Mouse (Mus musculus) CH12.LX (cell line): ENCODE measurements around the gene Scg5.

ENCODE experiments used
- BHLHE40 ChIP-seq: IDR thresholded peaks from 2 replicates; pipeline ENCODE4 v1.6.1; 2011; ENCODE audit warnings: mild to moderate bottlenecking, low read depth, low read length, improper control_type of control experiment
- CTCF ChIP-seq, 2 experiments: IDR thresholded peaks in 1 of 2; conservative IDR thresholded peaks in 1 of 2; 2 replicates each; pipeline ENCODE4 v1.5.1; 2011 to 2012; ENCODE audit warnings: low read depth in 2 of 2, low read length in 2 of 2, improper control_type of control experiment in 1 of 2, inconsistent platforms in 1 of 2, mild to moderate bottlenecking in 1 of 2, moderate library complexity in 1 of 2
- USF1 ChIP-seq: IDR thresholded peaks from 2 replicates; pipeline ENCODE4 v1.6.1; 2014; ENCODE audit warnings: low read depth, mild to moderate bottlenecking, inconsistent platforms, low read length, improper control_type of control experiment
- ZMIZ1 ChIP-seq: IDR thresholded peaks from 2 replicates; pipeline ENCODE4 v1.6.1; 2012; ENCODE audit warnings: low read depth, mild to moderate bottlenecking, inconsistent platforms, low read length, improper control_type of control experiment
- ZNF384 ChIP-seq: IDR thresholded peaks from 2 replicates; pipeline ENCODE4 v1.6.1; 2012; ENCODE audit warnings: low read depth, low read length, improper control_type of control experiment, inconsistent platforms

DNA sequence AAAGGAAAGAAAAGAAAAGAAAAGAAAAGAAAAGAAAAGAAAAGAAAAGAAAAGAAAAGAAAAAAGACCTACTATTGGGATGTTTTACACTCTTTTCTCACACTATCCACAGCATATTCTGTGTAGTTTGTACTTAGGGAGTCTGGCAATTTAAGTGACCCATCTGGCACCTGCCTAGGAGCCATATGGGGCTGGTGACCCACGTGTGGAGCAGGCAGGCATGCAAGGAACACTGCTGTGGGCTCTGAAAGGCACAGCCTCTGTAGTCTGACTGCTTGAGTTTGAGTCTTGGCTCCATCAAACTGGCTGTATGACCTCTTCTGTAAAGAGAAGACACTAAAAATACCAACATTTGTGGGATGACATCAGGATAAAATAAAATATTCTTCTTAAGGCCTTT is 25.2 kb downstream of the Scg5 start:
- TF ChIP-seq ZMIZ1 (no peak), CTCF (conservative IDR thresholded peaks at IDR 0.05 in 1 of 2, IDR thresholded peaks at IDR 0.05 in 1 of 2; ENCODE audit: low read depth in 2 of 2, low read length in 2 of 2) (no peak), BHLHE40 (no peak), USF1 (no peak), ZNF384 (no peak)
